In genomic region chr2:174438737-174439449, GRCm38 (mm10) we compare ENCODE assay signal across 8 mouse cellular contexts. TPM values are rescaled to one million over a fixed set of nuclear protein-coding genes. Genes with fewer than 3 reads are reported as not detected.
A peak's percentile ranks its signal among the peaks of the same experiment; 100 is the strongest.
DNase-seq lines count a peak whose midpoint lies in the region; ATAC-seq and TF ChIP-seq lines count a peak whose summit lies in the region.

Gene Ctsz, minus strand, starts transcription at chr2:174439039.

- peak; percentile 79 for ATAC-seq in embryonic facial prominence, embryonic 14.5 days (ENCODE audit: low read depth)
- ATAC-seq in kidney, embryonic 14.5 days (ENCODE audit: low FRiP score, low TSS enrichment): peak; percentile 77
- ATAC-seq in midbrain, postnatal 0 days (ENCODE audit: low FRiP score): peak; percentile 61

- DNase-seq in 3T3-L1 (ENCODE audit: low read depth, low spot score): peak; percentile 54
- peak; percentile 81 to 93 for DNase-seq in adrenal gland, postnatal 36 days
- DNase-seq in embryonic facial prominence, embryonic 14.5 days (ENCODE audit: low spot score): peak; percentile 71
- DNase-seq in heart, embryonic 10.5 days (ENCODE audit: low spot score): peak; percentile 92
- DNase-seq in liver: peak; percentile 91
- no peak for DNase-seq in midbrain, postnatal 0 days (ENCODE audit: low spot score)
- peak; percentile 75 to 78 for DNase-seq in spleen, postnatal 36 days (ENCODE audit: low spot score in 2 of 2)

- TF ChIP-seq CTCF in midbrain, postnatal 0 days (IDR thresholded peaks at IDR 0.05): no peak

- H3K4me1 ChIP-seq in embryonic facial prominence, embryonic 14.5 days (ENCODE audit: control insufficient read depth, insufficient read depth, low read length): peaks cover 12% of the 10 kb centered on the region; the same call in 1 of the 2 replicates
- H3K4me1 ChIP-seq in heart, embryonic 10.5 days: peaks cover 42% of the 10 kb centered on the region
- peaks cover 16% of the 10 kb centered on the region for H3K4me1 ChIP-seq in kidney, embryonic 14.5 days (ENCODE audit: control insufficient read depth, insufficient read depth, low read length)
- peaks cover 9% of the 10 kb centered on the region; the same call in 1 of the 2 replicates for H3K4me1 ChIP-seq in midbrain, postnatal 0 days (ENCODE audit: insufficient read depth, low read length)

- no peaks in the 10 kb centered on the region for H3K9me3 ChIP-seq in embryonic facial prominence, embryonic 14.5 days (ENCODE audit: control insufficient read depth, low read length)
- no peaks in the 10 kb centered on the region for H3K9me3 ChIP-seq in heart, embryonic 10.5 days
- H3K9me3 ChIP-seq in kidney, embryonic 14.5 days (ENCODE audit: control insufficient read depth, low read length): no peaks in the 10 kb centered on the region
- H3K9me3 ChIP-seq in midbrain, postnatal 0 days (ENCODE audit: low read length): no peaks in the 10 kb centered on the region

- H3K27me3 ChIP-seq in embryonic facial prominence, embryonic 14.5 days (replicated peaks; ENCODE audit: control insufficient read depth, insufficient read depth, low read length): no peaks in the 10 kb centered on the region
- H3K27me3 ChIP-seq in heart, embryonic 10.5 days (ENCODE audit: insufficient read depth, poor library complexity, severe bottlenecking): no peaks in the 10 kb centered on the region
- no peaks in the 10 kb centered on the region for H3K27me3 ChIP-seq in kidney, embryonic 14.5 days (ENCODE audit: control insufficient read depth, insufficient read depth, low read length)
- no peaks in the 10 kb centered on the region for H3K27me3 ChIP-seq in midbrain, postnatal 0 days (ENCODE audit: insufficient read depth, low read length)

- 0% methylated on average over 24 of the region's 38 CpGs for WGBS in embryonic facial prominence, embryonic 14.5 days
- under 1% methylated on average over 38 of the region's 38 CpGs for WGBS in heart, embryonic 10.5 days
- 1% methylated on average over 37 of the region's 38 CpGs for WGBS in kidney, embryonic 14.5 days
- WGBS in midbrain, postnatal 0 days: 1% methylated on average over 38 of the region's 38 CpGs

- peak within 1 kb of the TSS; percentile 51 for H3K4me3 ChIP-seq in embryonic facial prominence, embryonic 14.5 days (ENCODE audit: low read depth, low read length)
- peak within 1 kb of the TSS; percentile 78 for H3K4me3 ChIP-seq in heart, embryonic 10.5 days
- H3K4me3 ChIP-seq in kidney, embryonic 14.5 days (ENCODE audit: low read length): peak within 1 kb of the TSS; percentile 57
- peak within 1 kb of the TSS; percentile 35 for H3K4me3 ChIP-seq in midbrain, postnatal 0 days (ENCODE audit: low read depth, low read length)

- peak within 1 kb of the TSS; percentile 64 for H3K9ac ChIP-seq in embryonic facial prominence, embryonic 14.5 days (ENCODE audit: low read depth, low read length)
- peak within 1 kb of the TSS; percentile 64 for H3K9ac ChIP-seq in kidney, embryonic 14.5 days (ENCODE audit: low read depth, low read length)
- peak within 1 kb of the TSS; percentile 54 for H3K9ac ChIP-seq in midbrain, postnatal 0 days (replicated peaks; ENCODE audit: low read length, poor library complexity, severe bottlenecking)

- no peak within 1 kb of the TSS; the same call in 1 of the 2 replicates for H3K27ac ChIP-seq in embryonic facial prominence, embryonic 14.5 days (replicated peaks; ENCODE audit: low read depth, low read length)
- H3K27ac ChIP-seq in heart, embryonic 10.5 days: peak within 1 kb of the TSS; percentile 91
- 0 out of 2 replicates have a peak within 1 kb of the TSS, but pooled peaks have one; percentile 8 for H3K27ac ChIP-seq in kidney, embryonic 14.5 days (ENCODE audit: low read depth, low read length)
- no peak within 1 kb of the TSS for H3K27ac ChIP-seq in midbrain, postnatal 0 days (ENCODE audit: low read depth, low read length)

- H3K36me3 ChIP-seq in embryonic facial prominence, embryonic 14.5 days (ENCODE audit: control insufficient read depth, insufficient read depth, low read length): peaks cover 12% of the 10 kb centered on the region; the same call in 1 of the 2 replicates
- H3K36me3 ChIP-seq in heart, embryonic 10.5 days: peaks cover 26% of the 10 kb centered on the region
- no peaks in the 10 kb centered on the region for H3K36me3 ChIP-seq in kidney, embryonic 14.5 days (ENCODE audit: control insufficient read depth, insufficient read depth, low read length)
- H3K36me3 ChIP-seq in midbrain, postnatal 0 days (ENCODE audit: insufficient read depth, low read length): no peaks in the 10 kb centered on the region

- peak within 1 kb of the TSS; percentile 71 for H3K4me2 ChIP-seq in embryonic facial prominence, embryonic 14.5 days (ENCODE audit: low read depth, low read length)
- H3K4me2 ChIP-seq in kidney, embryonic 14.5 days (replicated peaks; ENCODE audit: low read depth, low read length): peak within 1 kb of the TSS; percentile 73
- H3K4me2 ChIP-seq in midbrain, postnatal 0 days (ENCODE audit: low read depth, low read length, poor library complexity, severe bottlenecking): peak within 1 kb of the TSS; percentile 70

RNA-seq across cellular contexts. Expression of gene Ctsz, which starts in this region (rescaled TPM):
- total RNA-seq in adrenal gland, postnatal 36 days (2021): 100 to 1,000 TPM; 153 to 175 TPM
- 202 and 210 TPM in 2 replicates for polyA plus RNA-seq in embryonic facial prominence, embryonic 14.5 days (2014; fragmentation: Nextera tagmentation; extraction: Ambion mirVana)
- 124 and 133 TPM in 2 replicates for polyA plus RNA-seq in heart, embryonic 10.5 days (2016; fragmentation: Nextera tagmentation; extraction: Ambion mirVana)
- 97.0 and 115 TPM in 2 replicates for polyA plus RNA-seq in kidney, embryonic 14.5 days (2014; fragmentation: Nextera tagmentation; extraction: Ambion mirVana)
- 45.4 and 48.4 TPM in 2 replicates for total RNA-seq in midbrain, postnatal 0 days (2014; rRNA removed)
- polyA plus RNA-seq in midbrain, postnatal 0 days (2015; fragmentation: Nextera tagmentation; extraction: Ambion mirVana): 47.8 and 54.0 TPM in 2 replicates

Comparison
In these comparisons a context has a peak if more than half of its experiments do, and no peak if none do; other contexts are left out.
1. H3K27ac ChIP-seq: peak in heart, embryonic 10.5 days (single experiment) and kidney, embryonic 14.5 days (single experiment); none in embryonic facial prominence, embryonic 14.5 days (single experiment) and midbrain, postnatal 0 days (single experiment).
2. Peak in every context shown above with its lines, with median percentiles within 50 percentile points of each other: ATAC-seq, H3K4me2 ChIP-seq, H3K4me3 ChIP-seq and H3K9ac ChIP-seq.